Mouse (Mus musculus): Measurements from ENCODE around the gene Plagl1. TPM values are rescaled to one million over a fixed set of nuclear protein-coding genes. Genes with fewer than 3 reads are reported as not detected.

Plagl1 gene
- polyA plus RNA-seq, 1 experiment from 2014 or later: 64.5 TPM

- Histone ChIP-seq H3K4me3 (replicated peaks) (peak overlapping the region; percentile 56), H3K4me2 (peak overlapping the region; percentile 59), H3K27ac (peak overlapping the region; percentile 50), H3K4me1 (replicated peaks) (no peaks in the 10 kb centered on the region), H3K36me3 (no peaks in the 10 kb centered on the region), H3K9me3 (peaks cover 46% of the 10 kb centered on the region), H3K27me3 (no peaks in the 10 kb centered on the region), H3K9ac (replicated peaks) (peak overlapping the region; percentile 71)
- ATAC-seq (ENCODE audit: insufficient number of reproducible peaks, insufficient read depth, low FRiP score, low TSS enrichment, low read depth): peak; percentile 93
- WGBS: 54% methylated on average over 70 of the region's 70 CpGs
Observed at GRCm38 (mm10) chr10:13090596-13091424, 30.5 kb downstream of the Plagl1 start.

- H3K4me2 ChIP-seq: peak overlapping the region; percentile 37; the same call in 1 of the 2 replicates
- no peak overlapping the region for H3K9ac ChIP-seq (replicated peaks)
- no peaks in the 10 kb centered on the region for H3K4me1 ChIP-seq (replicated peaks)
- H3K4me3 ChIP-seq (replicated peaks): peak overlapping the region; percentile 8; the same call in 1 of the 2 replicates
- H3K27me3 ChIP-seq: no peaks in the 10 kb centered on the region
- H3K9me3 ChIP-seq: peaks cover 42% of the 10 kb centered on the region
- WGBS: 56% methylated on average over 3 of the region's 3 CpGs
- no peaks in the 10 kb centered on the region for H3K36me3 ChIP-seq
- no peak overlapping the region for H3K27ac ChIP-seq
- ATAC-seq (ENCODE audit: insufficient number of reproducible peaks, insufficient read depth, low FRiP score, low TSS enrichment, low read depth): no peak
Observed at GRCm38 (mm10) chr10:13092996-13093395, 32.7 kb downstream of the Plagl1 start.

- Histone ChIP-seq H3K9ac (replicated peaks) (no peak overlapping the region), H3K27ac (no peak overlapping the region), H3K27me3 (no peaks in the 10 kb centered on the region), H3K36me3 (no peaks in the 10 kb centered on the region), H3K4me3 (replicated peaks) (no peak overlapping the region), H3K4me2 (no peak overlapping the region), H3K4me1 (replicated peaks) (no peaks in the 10 kb centered on the region), H3K9me3 (no peaks in the 10 kb centered on the region)
- ATAC-seq (ENCODE audit: insufficient number of reproducible peaks, insufficient read depth, low FRiP score, low TSS enrichment, low read depth): no peak
- WGBS: 75% methylated on average over 1 of the region's 1 CpGs
Observed at GRCm38 (mm10) chr10:13098895-13099294, 38.6 kb downstream of the Plagl1 start.

DNA sequence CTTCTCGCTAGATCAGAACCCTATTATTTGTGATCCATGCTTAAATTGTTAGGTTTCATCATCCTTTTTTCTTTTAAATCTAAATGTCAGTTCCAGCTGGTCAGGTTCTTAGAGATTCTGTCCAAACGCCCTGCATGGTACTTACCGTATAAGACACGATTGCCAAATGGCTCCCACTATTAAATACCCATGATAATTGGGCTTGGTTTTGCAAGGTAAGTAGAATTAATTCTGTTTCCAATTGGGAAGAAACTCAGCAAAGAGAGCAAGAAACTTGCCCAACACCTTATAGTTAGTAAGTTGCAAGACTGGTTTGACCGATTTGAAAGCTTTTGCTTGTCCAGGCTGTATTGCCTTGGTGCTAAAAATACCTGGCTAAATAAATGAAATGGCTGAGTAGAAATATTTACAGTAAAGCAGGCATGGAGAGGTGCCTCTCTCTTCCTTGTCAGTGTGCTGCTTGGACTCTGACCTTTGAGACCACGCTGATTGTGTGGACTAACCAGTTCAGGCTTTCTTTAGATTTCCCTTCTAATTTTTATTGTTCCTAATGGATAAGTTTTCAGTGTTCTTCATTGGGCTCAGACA is 39.9 kb downstream of the Plagl1 start:
- no peak overlapping the region for H3K27ac ChIP-seq
- WGBS: 89% methylated on average over 6 of the region's 6 CpGs

GRCm38 (mm10) chr10:13102360-13102759 is 42.1 kb downstream of the Plagl1 start:
- Histone ChIP-seq H3K36me3 (no peaks in the 10 kb centered on the region), H3K4me3 (replicated peaks) (no peak overlapping the region), H3K9ac (replicated peaks) (no peak overlapping the region), H3K4me1 (replicated peaks) (no peaks in the 10 kb centered on the region), H3K9me3 (no peaks in the 10 kb centered on the region), H3K27ac (no peak overlapping the region), H3K27me3 (no peaks in the 10 kb centered on the region), H3K4me2 (no peak overlapping the region)
- 57% methylated on average over 4 of the region's 4 CpGs for WGBS
- ATAC-seq (ENCODE audit: insufficient number of reproducible peaks, insufficient read depth, low FRiP score, low TSS enrichment, low read depth): no peak

More for the DNA sequence above, 39.9 kb downstream of the Plagl1 start:
- H3K4me2 ChIP-seq: no peak overlapping the region
- H3K27me3 ChIP-seq: no peaks in the 10 kb centered on the region
- no peaks in the 10 kb centered on the region for H3K4me1 ChIP-seq (replicated peaks)
- H3K4me3 ChIP-seq (replicated peaks): no peak overlapping the region
- H3K9ac ChIP-seq (replicated peaks): no peak overlapping the region
- no peak for ATAC-seq (ENCODE audit: insufficient number of reproducible peaks, insufficient read depth, low FRiP score, low TSS enrichment, low read depth)
- H3K9me3 ChIP-seq: no peaks in the 10 kb centered on the region
- H3K36me3 ChIP-seq: no peaks in the 10 kb centered on the region

- Histone ChIP-seq H3K36me3 (no peaks in the 10 kb centered on the region), H3K4me3 (replicated peaks) (no peak overlapping the region), H3K27me3 (no peaks in the 10 kb centered on the region), H3K27ac (no peak overlapping the region), H3K4me1 (replicated peaks) (peaks cover 10% of the 10 kb centered on the region), H3K9me3 (no peaks in the 10 kb centered on the region), H3K9ac (replicated peaks) (no peak overlapping the region), H3K4me2 (no peak overlapping the region)
- WGBS: 85% methylated on average over 4 of the region's 4 CpGs
- no peak for ATAC-seq (ENCODE audit: insufficient number of reproducible peaks, insufficient read depth, low FRiP score, low TSS enrichment, low read depth)
Observed at GRCm38 (mm10) chr10:13103838-13104237, 43.5 kb downstream of the Plagl1 start.

DNA sequence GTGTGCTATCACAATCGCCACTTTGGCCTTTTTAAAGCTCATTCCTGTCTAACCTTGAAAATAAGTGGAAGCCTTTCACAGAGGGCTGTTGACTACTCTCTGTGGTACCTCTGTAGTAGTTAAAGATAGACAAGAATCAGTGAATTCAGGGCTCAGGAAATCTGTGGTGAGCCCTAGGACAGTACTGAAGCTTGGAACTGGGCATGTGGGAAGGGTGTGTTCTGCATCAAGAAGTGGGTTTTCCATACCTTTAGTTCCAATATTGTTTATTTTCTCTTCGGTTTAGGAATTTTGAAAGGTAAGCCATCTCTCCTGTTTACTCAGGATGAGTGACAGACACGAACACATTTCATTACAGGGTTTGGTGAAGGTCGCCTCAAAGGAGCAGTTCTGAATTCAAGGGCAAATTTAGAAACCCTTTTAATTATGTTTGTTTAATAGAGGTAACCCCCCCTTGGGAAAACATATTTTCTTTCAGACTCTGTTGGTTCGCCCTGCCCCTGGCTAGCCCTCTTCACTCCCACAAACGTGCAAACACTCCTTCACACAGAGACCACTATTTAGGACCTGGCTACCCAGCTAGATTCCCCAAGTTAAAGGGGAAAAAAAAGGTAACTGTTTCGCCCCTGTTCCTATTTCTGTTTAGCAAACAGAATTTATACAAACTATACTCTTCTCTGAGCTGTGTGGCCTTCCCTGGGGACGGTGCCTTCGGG is 46.8 kb downstream of the Plagl1 start:
- Histone ChIP-seq H3K9ac (replicated peaks) (no peak overlapping the region), H3K4me2 (no peak overlapping the region), H3K36me3 (no peaks in the 10 kb centered on the region), H3K4me1 (replicated peaks) (peaks cover 19% of the 10 kb centered on the region), H3K9me3 (no peaks in the 10 kb centered on the region), H3K27me3 (no peaks in the 10 kb centered on the region), H3K27ac (peak overlapping the region; percentile 84), H3K4me3 (replicated peaks) (no peak overlapping the region)
- ATAC-seq (ENCODE audit: insufficient number of reproducible peaks, insufficient read depth, low FRiP score, low TSS enrichment, low read depth): no peak
- WGBS: 79% methylated on average over 9 of the region's 9 CpGs

- 18% methylated on average over 7 of the region's 7 CpGs for WGBS
- ATAC-seq (ENCODE audit: insufficient number of reproducible peaks, insufficient read depth, low FRiP score, low TSS enrichment, low read depth): peak; percentile 40; the same call in 1 of the 2 replicates
- H3K9me3 ChIP-seq: no peaks in the 10 kb centered on the region
- no peak overlapping the region for H3K4me2 ChIP-seq
- 0 out of 2 replicates have a peak overlapping the region, but pooled peaks have one; percentile 27 for H3K9ac ChIP-seq (replicated peaks)
- H3K4me3 ChIP-seq (replicated peaks): no peak overlapping the region
- peaks cover 19% of the 10 kb centered on the region for H3K4me1 ChIP-seq (replicated peaks)
- no peaks in the 10 kb centered on the region for H3K27me3 ChIP-seq
- peak overlapping the region; percentile 84 for H3K27ac ChIP-seq
- no peaks in the 10 kb centered on the region for H3K36me3 ChIP-seq
Observed at GRCm38 (mm10) chr10:13108021-13108548, 47.8 kb downstream of the Plagl1 start.

- WGBS: 54% methylated on average over 4 of the region's 4 CpGs
- no peak overlapping the region for H3K4me3 ChIP-seq (replicated peaks)
- H3K27me3 ChIP-seq: no peaks in the 10 kb centered on the region
- H3K9ac ChIP-seq (replicated peaks): no peak overlapping the region
- no peak for ATAC-seq (ENCODE audit: insufficient number of reproducible peaks, insufficient read depth, low FRiP score, low TSS enrichment, low read depth)
- H3K27ac ChIP-seq: peak overlapping the region; percentile 24; the same call in 1 of the 2 replicates
- H3K4me2 ChIP-seq: no peak overlapping the region
- no peaks in the 10 kb centered on the region for H3K36me3 ChIP-seq
- H3K4me1 ChIP-seq (replicated peaks): peaks cover 19% of the 10 kb centered on the region
- H3K9me3 ChIP-seq: no peaks in the 10 kb centered on the region
Observed at GRCm38 (mm10) chr10:13108847-13109246, 48.5 kb downstream of the Plagl1 start.

GRCm38 (mm10) chr10:13109781-13110180 is 49.5 kb downstream of the Plagl1 start:
- H3K36me3 ChIP-seq: no peaks in the 10 kb centered on the region
- no peak overlapping the region for H3K4me2 ChIP-seq
- no peak overlapping the region for H3K4me3 ChIP-seq (replicated peaks)
- ATAC-seq (ENCODE audit: insufficient number of reproducible peaks, insufficient read depth, low FRiP score, low TSS enrichment, low read depth): no peak
- H3K27me3 ChIP-seq: no peaks in the 10 kb centered on the region
- H3K9ac ChIP-seq (replicated peaks): no peak overlapping the region
- H3K9me3 ChIP-seq: no peaks in the 10 kb centered on the region
- H3K27ac ChIP-seq: no peak overlapping the region
- peaks cover 19% of the 10 kb centered on the region for H3K4me1 ChIP-seq (replicated peaks)
- 76% methylated on average over 1 of the region's 1 CpGs for WGBS

GRCm38 (mm10) chr10:13112849-13113248 is 52.5 kb downstream of the Plagl1 start:
- no peak overlapping the region for H3K4me2 ChIP-seq
- 63% methylated on average over 3 of the region's 3 CpGs for WGBS
- H3K9me3 ChIP-seq: no peaks in the 10 kb centered on the region
- H3K9ac ChIP-seq (replicated peaks): no peak overlapping the region
- no peak for ATAC-seq (ENCODE audit: insufficient number of reproducible peaks, insufficient read depth, low FRiP score, low TSS enrichment, low read depth)
- H3K27me3 ChIP-seq: no peaks in the 10 kb centered on the region
- no peak overlapping the region for H3K4me3 ChIP-seq (replicated peaks)
- no peaks in the 10 kb centered on the region for H3K36me3 ChIP-seq
- H3K27ac ChIP-seq: no peak overlapping the region
- H3K4me1 ChIP-seq (replicated peaks): peaks cover 21% of the 10 kb centered on the region
